Mouse (Mus musculus) brown adipose tissue, adult 24 weeks (tissue): ENCODE measurements at regions not wholly inside any gene's neighbourhood (a gene's known extent, or its start where the extent isn't known, plus 50 kb on each side); places are given as distances from the start of the nearest gene placed in this dataset.

Experiments
- H3K27ac ChIP-seq: fragments of 200-500 bp; replicated peaks from 2 replicates; pipeline ENCODE4 v1.5.1; 2012; ENCODE audit warnings: low read depth, mild to moderate bottlenecking, low read length
- H3K4me1 ChIP-seq: fragments of 200-500 bp; 2 replicates; pipeline ENCODE4 v1.6.1; 2012; ENCODE audit warnings: low read length, mixed read lengths; ENCODE audit not compliant: control insufficient read depth, insufficient read depth, insufficient read length
- H3K4me3 ChIP-seq: fragments of 200-500 bp; 2 replicates; pipeline ENCODE4 v1.5.1; 2012; ENCODE audit warnings: low read depth, mild to moderate bottlenecking, low read length, moderate library complexity; ENCODE audit not compliant: insufficient read depth

GRCm38 (mm10) chr7:69770313-69770979 lies 596.1 kb downstream of the Nr2f2 start:
- H3K4me1 ChIP-seq: no peaks in the 10 kb centered on the region
- H3K27ac ChIP-seq: no peak overlapping the region
- H3K4me3 ChIP-seq: no peak overlapping the region

GRCm38 (mm10) chr7:69766451-69766850 lies 600.1 kb downstream of the Nr2f2 start:
- H3K4me1 ChIP-seq: no peaks in the 10 kb centered on the region
- no peak overlapping the region for H3K4me3 ChIP-seq
- no peak overlapping the region for H3K27ac ChIP-seq

GRCm38 (mm10) chr7:69740495-69740894 lies 626.0 kb downstream of the Nr2f2 start:
- Histone ChIP-seq H3K4me3 (no peak overlapping the region), H3K4me1 (no peaks in the 10 kb centered on the region), H3K27ac (no peak overlapping the region)

GRCm38 (mm10) chr7:69738998-69739397 lies 627.5 kb downstream of the Nr2f2 start:
- H3K27ac ChIP-seq: no peak overlapping the region
- H3K4me3 ChIP-seq: no peak overlapping the region
- H3K4me1 ChIP-seq: no peaks in the 10 kb centered on the region

- no peak overlapping the region for H3K27ac ChIP-seq
- no peaks in the 10 kb centered on the region for H3K4me1 ChIP-seq
- no peak overlapping the region for H3K4me3 ChIP-seq
Observed at GRCm38 (mm10) chr7:69715081-69715480, 651.5 kb downstream of the Nr2f2 start.

GRCm38 (mm10) chr7:69670211-69670610 lies 696.3 kb downstream of the Nr2f2 start:
- Histone ChIP-seq H3K4me1 (no peaks in the 10 kb centered on the region), H3K4me3 (no peak overlapping the region), H3K27ac (no peak overlapping the region)

GRCm38 (mm10) chr7:69655583-69655982 lies 711.0 kb downstream of the Nr2f2 start:
- H3K27ac ChIP-seq: no peak overlapping the region
- no peaks in the 10 kb centered on the region for H3K4me1 ChIP-seq
- H3K4me3 ChIP-seq: no peak overlapping the region

GRCm38 (mm10) chr7:69645449-69645848 lies 721.1 kb downstream of the Nr2f2 start:
- Histone ChIP-seq H3K27ac (no peak overlapping the region), H3K4me3 (no peak overlapping the region), H3K4me1 (no peaks in the 10 kb centered on the region)

- Histone ChIP-seq H3K27ac (no peak overlapping the region), H3K4me1 (no peaks in the 10 kb centered on the region), H3K4me3 (no peak overlapping the region)
Observed at GRCm38 (mm10) chr7:69641652-69642051, 724.9 kb downstream of the Nr2f2 start.

GRCm38 (mm10) chr7:69599866-69600265 lies 766.7 kb downstream of the Nr2f2 start:
- no peaks in the 10 kb centered on the region for H3K4me1 ChIP-seq
- no peak overlapping the region for H3K27ac ChIP-seq
- H3K4me3 ChIP-seq: no peak overlapping the region

GRCm38 (mm10) chr7:69585716-69586115 lies 780.8 kb downstream of the Nr2f2 start:
- no peaks in the 10 kb centered on the region for H3K4me1 ChIP-seq
- H3K4me3 ChIP-seq: no peak overlapping the region
- no peak overlapping the region for H3K27ac ChIP-seq

- Histone ChIP-seq H3K4me3 (no peak overlapping the region), H3K27ac (no peak overlapping the region), H3K4me1 (no peaks in the 10 kb centered on the region)
Observed at GRCm38 (mm10) chr7:69585131-69585530, 781.4 kb downstream of the Nr2f2 start.

- Histone ChIP-seq H3K4me1 (no peaks in the 10 kb centered on the region), H3K4me3 (no peak overlapping the region), H3K27ac (no peak overlapping the region)
Observed at GRCm38 (mm10) chr7:69584516-69584915, 782.0 kb downstream of the Nr2f2 start.

GRCm38 (mm10) chr7:69583901-69584300 lies 782.6 kb downstream of the Nr2f2 start:
- Histone ChIP-seq H3K4me1 (no peaks in the 10 kb centered on the region), H3K27ac (no peak overlapping the region), H3K4me3 (no peak overlapping the region)

GRCm38 (mm10) chr7:69581668-69582067 lies 784.9 kb downstream of the Nr2f2 start:
- H3K27ac ChIP-seq: no peak overlapping the region
- no peaks in the 10 kb centered on the region for H3K4me1 ChIP-seq
- no peak overlapping the region for H3K4me3 ChIP-seq

- H3K27ac ChIP-seq: no peak overlapping the region
- no peaks in the 10 kb centered on the region for H3K4me1 ChIP-seq
- no peak overlapping the region for H3K4me3 ChIP-seq
Observed at GRCm38 (mm10) chr7:69578958-69579810, 787.4 kb downstream of the Nr2f2 start.
